Mouse (Mus musculus) lung, postnatal 0 days (tissue): ENCODE results near the gene Kpna4.

ENCODE experiments used
- CTCF ChIP-seq: IDR thresholded peaks from 2 replicates; pipeline ENCODE4 v1.5.1; 2016; ENCODE audit warnings: antibody characterized with exemption, mild to moderate bottlenecking
- EP300 ChIP-seq: IDR thresholded peaks from 2 replicates; pipeline ENCODE4 v1.6.1; 2016; ENCODE audit warnings: antibody characterized with exemption, mild to moderate bottlenecking, control low read depth

GRCm38 (mm10) chr3:69049011-69049410, 77.9 kb downstream of the Kpna4 start:
- TF ChIP-seq EP300 (no peak), CTCF (no peak)
